Mouse (Mus musculus) lung, postnatal 0 days (tissue): ENCODE data around the gene Pcmt1. TPM values are rescaled to one million over a fixed set of nuclear protein-coding genes. Genes with fewer than 3 reads are reported as not detected.
A peak's percentile ranks its signal among the peaks of the same experiment; 100 is the strongest.

Source experiments
- ATAC-seq: fragments of 200-750 bp; cut with Nextera tagmentation; 2 replicates; pipeline ENCODE4 v1.8.0; 2017; ENCODE audit warnings: moderate library complexity
- DNase-seq: peaks from one replicate; pipeline ENCODE4 v3.0.0-alpha.2; 2016; ENCODE audit warnings: low spot score
- H3K27ac ChIP-seq: fragments of 300-500 bp; sonication (generic); 2 replicates; pipeline ENCODE4 v1.5.1; 2014; ENCODE audit warnings: antibody characterized with exemption, mild to moderate bottlenecking, low read length, mixed read lengths
- H3K27me3 ChIP-seq: fragments of 300-500 bp; sonication (generic); replicated peaks from 2 replicates; pipeline ENCODE4 v1.6.1; 2014; ENCODE audit warnings: low read length, mixed read lengths; ENCODE audit not compliant: insufficient read depth
- H3K36me3 ChIP-seq: fragments of 300-500 bp; sonication (generic); 2 replicates; pipeline ENCODE4 v1.6.1; 2014; ENCODE audit warnings: low read length, mixed read lengths; ENCODE audit not compliant: insufficient read depth
- H3K4me1 ChIP-seq: fragments of 300-500 bp; sonication (generic); 2 replicates; pipeline ENCODE4 v1.6.1; 2014; ENCODE audit warnings: antibody characterized with exemption, low read depth, low read length, mixed read lengths; ENCODE audit not compliant: insufficient read depth
- H3K4me2 ChIP-seq: fragments of 300-500 bp; sonication (generic); replicated peaks from 2 replicates; pipeline ENCODE4 v1.6.1; 2014; ENCODE audit warnings: low read depth, mild to moderate bottlenecking, low read length, moderate library complexity, mixed read lengths
- H3K4me3 ChIP-seq: fragments of 300-500 bp; sonication (generic); 2 replicates; pipeline ENCODE4 v1.5.1; 2014; ENCODE audit warnings: low read depth, low read length
- H3K9ac ChIP-seq: fragments of 300-500 bp; sonication (generic); replicated peaks from 2 replicates; pipeline ENCODE4 v1.6.1; 2014; ENCODE audit warnings: low read depth, mild to moderate bottlenecking
- H3K9me3 ChIP-seq: fragments of 300-500 bp; sonication (generic); 2 replicates; pipeline ENCODE4 v1.6.1; 2016; ENCODE audit warnings: low read length, mixed read lengths
- CTCF ChIP-seq: IDR thresholded peaks from 2 replicates; pipeline ENCODE4 v1.5.1; 2016; ENCODE audit warnings: antibody characterized with exemption, mild to moderate bottlenecking
- EP300 ChIP-seq: IDR thresholded peaks from 2 replicates; pipeline ENCODE4 v1.6.1; 2016; ENCODE audit warnings: antibody characterized with exemption, mild to moderate bottlenecking, control low read depth
- WGBS: fragments of 180-500 bp; shearing (Covaris S2); extraction: QIAGEN DNeasy Blood & Tissue Kit; methylation state at CpG from one replicate; pipeline ENCODE4 v1.1.7; 2014; 5-methylcytosine and 5-hydroxymethylcytosine counted together
- polyA plus RNA-seq: library from polyadenylated mRNA; unstranded; fragments of >200 nt; fragmentation: Nextera tagmentation; extraction: Ambion mirVana; gene quantifications from 2 replicates; pipeline ENCODE4 v1.2.1, GENCODE M21; 2015

The Pcmt1 gene
- polyA plus RNA-seq, 1 experiment from 2014 or later = 96.9 TPM

DNA sequence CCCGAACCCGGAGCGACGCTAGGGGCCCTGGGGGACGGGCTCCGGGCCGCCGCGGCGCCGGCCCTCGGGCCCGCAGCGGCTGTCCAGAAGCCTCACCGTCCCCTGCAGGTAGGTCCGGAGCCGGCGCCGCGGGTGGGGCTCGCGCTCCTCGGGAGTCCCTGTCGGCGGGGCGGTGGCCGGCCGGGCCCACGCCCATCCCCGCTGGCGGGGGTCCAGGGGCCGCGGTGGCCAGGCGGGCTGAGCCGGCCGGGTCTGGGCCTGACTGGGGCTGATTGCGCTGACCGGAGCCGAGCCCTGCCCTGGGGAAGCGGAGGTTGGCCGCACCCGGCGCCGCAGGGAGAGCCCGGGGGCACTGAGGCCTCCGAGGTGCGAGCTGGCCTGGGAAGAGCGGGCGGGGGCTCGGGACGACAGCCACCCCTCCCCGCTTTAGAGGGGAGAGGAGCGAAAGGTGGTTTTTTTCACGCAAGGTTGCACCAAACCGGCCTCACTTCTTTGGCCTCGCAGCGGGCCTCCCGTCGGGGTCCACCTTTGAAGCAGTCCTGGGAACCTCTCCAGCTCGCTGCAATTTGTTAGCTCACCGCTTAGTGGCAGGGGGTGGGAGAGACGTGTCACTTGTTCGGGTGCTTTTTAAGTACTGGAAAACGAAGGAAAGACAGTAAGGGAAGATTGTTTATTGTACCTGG lies 548 bp upstream of the Pcmt1 start:
- peak overlapping the region; percentile 85 for H3K4me2 ChIP-seq
- DNase-seq (peak; percentile 88), ATAC-seq (peak; percentile 92)
- H3K27me3 ChIP-seq = no peaks in the 10 kb centered on the region
- H3K4me3 ChIP-seq = peak overlapping the region; percentile 99
- no peaks in the 10 kb centered on the region for H3K36me3 ChIP-seq
- H3K27ac ChIP-seq = peak overlapping the region; percentile 98
- peak overlapping the region; percentile 99 for H3K9ac ChIP-seq
- H3K9me3 ChIP-seq = no peaks in the 10 kb centered on the region
- H3K4me1 ChIP-seq = peaks cover 15% of the 10 kb centered on the region; the same call in 1 of the 2 replicates
- TF ChIP-seq CTCF = peak; percentile 58
- no peak for TF ChIP-seq EP300
- under 1% methylated on average over 58 of the region's 64 CpGs for WGBS

DNA sequence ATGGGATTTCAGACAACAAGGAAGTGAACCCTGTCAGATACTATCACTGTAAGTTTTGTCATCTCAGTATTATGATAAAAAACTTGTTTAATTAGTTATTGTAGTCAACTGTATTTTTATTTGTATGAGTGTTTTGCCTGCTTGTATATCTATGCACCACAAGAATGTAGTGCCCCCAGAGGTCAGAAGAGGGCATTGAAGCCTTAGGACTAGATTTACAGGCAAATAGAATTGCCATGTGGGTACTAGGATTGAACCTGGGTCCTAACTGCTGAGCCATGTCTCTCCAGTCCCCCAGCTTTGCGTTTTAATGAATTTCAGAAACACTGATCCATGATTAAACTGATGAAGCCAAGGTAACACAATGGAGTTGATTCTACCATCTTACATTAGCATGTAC lies 7.3 kb downstream of the Pcmt1 start:
- 78% methylated on average over 1 of the region's 1 CpGs for WGBS
- TF ChIP-seq CTCF = peak; percentile 67
- TF ChIP-seq EP300 = no peak
- no peak; the same call in 1 of the 2 replicates for ATAC-seq
- no peak overlapping the region for H3K27ac ChIP-seq
- no peaks in the 10 kb centered on the region for H3K4me1 ChIP-seq
- H3K9me3 ChIP-seq = no peaks in the 10 kb centered on the region
- no peaks in the 10 kb centered on the region for H3K27me3 ChIP-seq
- H3K9ac ChIP-seq = no peak overlapping the region
- no peak overlapping the region for H3K4me2 ChIP-seq
- H3K4me3 ChIP-seq = no peak overlapping the region
- no peaks in the 10 kb centered on the region for H3K36me3 ChIP-seq
- DNase-seq = peak; percentile 53

DNA sequence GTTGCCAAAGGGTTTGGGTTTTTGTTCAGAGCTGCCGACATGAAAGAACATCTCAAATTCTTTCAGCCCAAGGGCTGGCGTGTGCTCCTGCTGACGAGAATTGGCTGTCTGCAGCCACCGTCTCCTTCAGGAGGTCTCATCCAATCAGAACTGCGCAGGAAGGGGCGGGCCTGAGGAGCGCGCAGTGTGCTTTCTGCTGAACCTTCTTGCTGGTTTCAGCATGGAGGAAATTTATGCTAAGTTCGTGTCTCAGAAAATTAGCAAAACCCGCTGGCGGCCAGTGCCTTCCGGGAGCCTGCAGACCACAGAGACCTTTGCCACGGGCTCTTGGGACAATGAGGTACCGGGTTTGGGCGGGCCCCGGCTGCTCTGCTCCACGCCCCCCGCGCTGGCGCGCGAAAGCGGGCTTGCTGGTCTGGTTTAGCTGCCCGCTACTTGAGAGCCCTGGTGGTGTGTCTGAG lies 13.6 kb downstream of the Pcmt1 start, which contains the start of gene Nup43:
TSS of gene Nup43 (plus strand) at position 162 of the 461 bp plus-strand sequence.
- H3K36me3 ChIP-seq = no peaks in the 10 kb centered on the region
- H3K4me3 ChIP-seq = peak within 1 kb of the TSS; percentile 60
- H3K4me1 ChIP-seq = peaks cover 3% of the 10 kb centered on the region; the same call in 1 of the 2 replicates
- H3K27me3 ChIP-seq = no peaks in the 10 kb centered on the region
- peak within 1 kb of the TSS; percentile 39 for H3K9ac ChIP-seq
- no peak for TF ChIP-seq CTCF
- TF ChIP-seq EP300 = 0 out of 2 replicates have a peak, but pooled peaks have one; percentile 5
- H3K4me2 ChIP-seq = peak within 1 kb of the TSS; percentile 57
- H3K27ac ChIP-seq = no peak within 1 kb of the TSS; the same call in 1 of the 2 replicates
- no peaks in the 10 kb centered on the region for H3K9me3 ChIP-seq
- 0% methylated on average over 24 of the region's 24 CpGs for WGBS
- DNase-seq (peak; percentile 94), ATAC-seq (peak; percentile 80)

DNA sequence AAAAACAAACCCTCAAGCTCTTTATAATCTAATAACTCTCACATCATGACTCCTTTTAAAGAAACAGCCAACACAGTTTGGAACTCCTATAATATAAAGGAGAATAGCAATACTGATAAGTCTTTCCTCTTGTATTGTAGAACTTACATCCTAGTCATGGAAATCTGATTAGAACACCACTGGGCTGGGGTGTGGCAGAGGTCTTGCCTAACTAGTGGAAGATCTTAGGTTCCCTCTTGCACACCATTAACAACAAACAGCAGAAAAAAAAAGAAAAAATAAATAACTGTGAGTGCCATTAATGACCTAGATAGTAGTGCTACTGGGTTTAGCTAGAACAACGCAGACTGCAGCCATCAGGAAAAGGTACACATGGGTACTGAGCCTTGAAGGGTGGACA lies 16.0 kb downstream of the Pcmt1 start:
- TF ChIP-seq CTCF (no peak), EP300 (no peak)
- WGBS = 76% methylated on average over 1 of the region's 1 CpGs
- Histone ChIP-seq H3K4me3 (no peak overlapping the region), H3K9ac (no peak overlapping the region), H3K4me1 (peaks cover 3% of the 10 kb centered on the region; the same call in 1 of the 2 replicates), H3K36me3 (no peaks in the 10 kb centered on the region), H3K9me3 (no peaks in the 10 kb centered on the region), H3K27me3 (no peaks in the 10 kb centered on the region), H3K27ac (no peak overlapping the region), H3K4me2 (no peak overlapping the region)
- ATAC-seq (no peak), DNase-seq (no peak)

DNA sequence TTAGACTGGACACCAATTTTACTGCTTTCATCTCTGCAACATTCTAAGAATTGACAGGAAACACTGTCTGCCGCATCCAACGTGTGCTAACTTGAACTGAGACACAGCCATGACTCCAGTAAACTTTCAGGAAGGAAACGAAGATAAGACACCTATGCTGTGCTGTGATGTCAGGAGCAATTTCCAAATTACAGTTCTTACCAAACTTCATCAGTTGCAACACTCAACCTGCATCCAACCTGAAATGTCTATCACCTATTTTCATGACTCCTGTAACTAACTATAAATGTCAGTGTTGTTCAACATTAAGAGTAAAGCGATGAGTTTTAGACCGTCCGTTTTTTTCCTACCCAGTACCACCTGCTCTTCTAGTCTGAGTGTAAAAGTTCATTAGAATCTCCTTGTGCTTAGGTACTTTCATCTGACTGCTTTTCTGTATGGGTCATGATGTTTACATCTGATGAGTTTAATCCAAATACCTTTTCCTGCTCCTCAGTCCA lies 16.9 kb downstream of the Pcmt1 start:
- Histone ChIP-seq H3K27me3 (no peaks in the 10 kb centered on the region), H3K36me3 (no peaks in the 10 kb centered on the region), H3K27ac (peak overlapping the region; percentile 90), H3K9ac (peak overlapping the region; percentile 80), H3K9me3 (no peaks in the 10 kb centered on the region), H3K4me1 (peaks cover 3% of the 10 kb centered on the region; the same call in 1 of the 2 replicates), H3K4me2 (peak overlapping the region; percentile 85), H3K4me3 (peak overlapping the region; percentile 87; the same call in 1 of the 2 replicates)
- TF ChIP-seq EP300 (no peak), CTCF (no peak)
- peak; percentile 22 for DNase-seq
- no peak for ATAC-seq
- 47% methylated on average over 6 of the region's 6 CpGs for WGBS

DNA sequence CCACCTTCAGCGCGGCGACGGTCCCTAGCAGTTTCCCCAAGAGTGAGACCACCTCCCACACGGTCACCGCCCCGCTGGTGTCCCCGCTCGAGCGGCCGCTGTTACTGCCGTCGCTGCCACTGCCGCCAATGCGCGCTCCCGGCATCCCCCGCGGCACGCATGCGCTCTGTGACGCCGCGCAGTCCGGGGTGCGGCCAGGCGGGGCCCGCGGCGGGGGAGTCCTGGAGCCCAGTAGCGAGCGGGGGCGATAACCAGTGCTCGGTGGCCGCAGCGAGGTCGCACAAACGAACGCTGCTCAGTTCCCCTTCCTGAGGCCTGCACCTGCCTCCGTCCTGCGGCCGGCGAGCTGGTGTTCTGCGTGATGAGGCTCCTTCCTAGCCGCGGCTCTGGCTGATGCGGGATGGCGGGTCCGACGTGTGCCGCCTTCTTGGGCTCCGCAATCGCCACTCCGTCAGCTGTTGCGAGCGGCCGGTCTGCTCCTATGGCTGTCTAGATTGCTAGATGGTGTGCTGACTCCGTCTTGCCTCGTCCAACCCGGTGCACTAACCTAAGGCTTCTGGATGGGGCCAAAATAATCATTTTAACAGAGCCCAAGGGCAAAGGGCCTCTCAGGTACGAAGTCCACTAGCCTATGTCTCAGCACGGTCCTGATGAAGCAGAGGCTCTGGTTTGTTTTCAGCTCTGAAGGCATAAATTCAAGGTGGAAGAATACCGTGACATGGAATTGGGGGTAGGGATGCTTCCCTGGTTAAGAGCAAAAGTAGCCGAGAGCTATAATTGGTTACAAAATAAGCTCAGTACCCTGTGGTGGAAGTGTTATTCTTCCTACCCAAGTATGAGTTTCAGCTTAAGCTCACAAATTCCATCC lies 17.5 kb downstream of the Pcmt1 start:
- no peak for TF ChIP-seq EP300
- TF ChIP-seq CTCF = no peak
- Histone ChIP-seq H3K4me2 (peak overlapping the region; percentile 85), H3K9ac (peak overlapping the region; percentile 80), H3K9me3 (no peaks in the 10 kb centered on the region), H3K4me3 (peak overlapping the region; percentile 87), H3K4me1 (peaks cover 3% of the 10 kb centered on the region; the same call in 1 of the 2 replicates), H3K36me3 (no peaks in the 10 kb centered on the region), H3K27me3 (no peaks in the 10 kb centered on the region), H3K27ac (peak overlapping the region; percentile 90)
- DNase-seq (peak; percentile 94), ATAC-seq (peak; percentile 94)
- under 1% methylated on average over 62 of the region's 64 CpGs for WGBS
